8 mouse cellular contexts compared by ENCODE assay signal in the genomic region with DNA sequence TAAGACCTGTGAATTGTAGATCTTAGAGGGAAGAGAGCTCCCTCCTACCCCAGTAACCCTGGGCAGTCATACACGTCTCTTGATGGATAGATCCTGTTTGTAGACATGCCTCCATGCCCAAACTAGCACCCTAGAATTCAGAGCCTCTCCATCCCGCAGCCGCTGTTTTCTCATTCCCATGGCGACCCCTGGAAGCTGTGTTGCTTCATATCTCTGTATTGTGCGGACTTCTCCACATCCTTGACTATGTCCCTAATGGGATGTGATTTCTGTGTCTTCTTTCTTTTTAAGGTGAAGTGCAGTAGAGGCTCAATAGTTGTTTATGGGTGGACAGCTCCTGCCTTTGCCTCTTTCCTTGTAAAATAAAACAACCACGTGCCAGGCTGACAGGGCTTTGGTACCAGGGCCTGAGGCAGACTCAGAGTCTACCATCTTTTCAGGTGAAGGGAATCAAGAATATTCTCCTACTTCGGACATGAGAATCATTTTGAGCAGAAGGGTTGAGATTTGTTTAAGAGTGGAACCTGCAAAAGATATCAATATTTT. TPM values are rescaled to one million over a fixed set of nuclear protein-coding genes. Genes with fewer than 3 reads are reported as not detected.
DNase-seq lines count a peak whose midpoint lies in the region; ATAC-seq and TF ChIP-seq lines count a peak whose summit lies in the region.

No protein-coding gene starts in this region.

- H3K4me3 ChIP-seq in heart, embryonic 13.5 days, result peak overlapping the region; percentile 58
- H3K4me3 ChIP-seq in ES-E14 (ENCODE audit: insufficient read depth in 1 of 2, low read depth in 1 of 2, low read length in 2 of 2, poor library complexity in 1 of 2, severe bottlenecking in 1 of 2), result peak overlapping the region; percentile 56 to 70; a peak in 2 of 4 replicates
- peak overlapping the region; percentile 59; the same call in 1 of the 2 replicates for H3K4me3 ChIP-seq in forebrain, postnatal 0 days (ENCODE audit: low read depth, low read length)
- H3K4me3 ChIP-seq in macrophage (ENCODE audit: inconsistent target), result peak overlapping the region; percentile 51; the same call in 1 of the 2 replicates

- in situ Hi-C loops in ES-E14 (cut with MboI; ENCODE audit: low sequenced_read_pairs in 2 of 2, unreplicated experiment in 2 of 2), result no loop called here

- H3K79me2 ChIP-seq in macrophage (ENCODE audit: inconsistent target), result no peaks in the 10 kb centered on the region; the same call in 1 of the 2 replicates

- peaks cover 41% of the 10 kb centered on the region for H3K4me1 ChIP-seq in heart, embryonic 13.5 days
- peaks cover 0 to 7% of the 10 kb centered on the region in 2 experiments; a peak in 2 of 4 replicates for H3K4me1 ChIP-seq in ES-E14 (ENCODE audit: control insufficient read depth in 2 of 2, insufficient read depth in 2 of 2, low read length in 2 of 2, poor library complexity in 1 of 2)
- H3K4me1 ChIP-seq in forebrain, postnatal 0 days (ENCODE audit: insufficient read depth), result peaks cover 17% of the 10 kb centered on the region

- peak overlapping the region; percentile 94 for H3K9ac ChIP-seq in heart, embryonic 13.5 days
- H3K9ac ChIP-seq in ES-E14 (ENCODE audit: insufficient read depth, low read depth, low read length, poor library complexity, severe bottlenecking), result peak overlapping the region; percentile 27; the same call in 1 of the 2 replicates
- H3K9ac ChIP-seq in forebrain, postnatal 0 days, result peak overlapping the region; percentile 53; the same call in 1 of the 2 replicates

- no peaks in the 10 kb centered on the region for H3K27me3 ChIP-seq in heart, embryonic 13.5 days (replicated peaks)
- no peaks in the 10 kb centered on the region for H3K27me3 ChIP-seq in forebrain, postnatal 0 days (ENCODE audit: insufficient read depth, low read length)

- no peaks in the 10 kb centered on the region for H3K9me3 ChIP-seq in heart, embryonic 13.5 days
- H3K9me3 ChIP-seq in ES-E14 (ENCODE audit: control insufficient read depth, insufficient read depth, low read depth, low read length), result no peaks in the 10 kb centered on the region
- no peaks in the 10 kb centered on the region for H3K9me3 ChIP-seq in forebrain, postnatal 0 days (ENCODE audit: low read length)

- no peak for TF ChIP-seq CTCF in forebrain, postnatal 0 days (IDR thresholded peaks at IDR 0.05; ENCODE audit: low read depth)

- no peaks in the 10 kb centered on the region for H3K36me3 ChIP-seq in heart, embryonic 13.5 days
- no peaks in the 10 kb centered on the region for H3K36me3 ChIP-seq in ES-E14 (ENCODE audit: control insufficient read depth, insufficient read depth, low read length, poor library complexity, severe bottlenecking)
- H3K36me3 ChIP-seq in forebrain, postnatal 0 days (ENCODE audit: insufficient read depth), result no peaks in the 10 kb centered on the region
- no peaks in the 10 kb centered on the region for H3K36me3 ChIP-seq in macrophage (ENCODE audit: inconsistent target)

- ATAC-seq in heart, embryonic 13.5 days (ENCODE audit: extremely low read depth, insufficient number of reproducible peaks, low FRiP score, low TSS enrichment), result no peak
- no peak for ATAC-seq in forebrain, postnatal 0 days

- peak overlapping the region; percentile 96 for H3K27ac ChIP-seq in heart, embryonic 13.5 days (replicated peaks)
- H3K27ac ChIP-seq in ES-E14 (ENCODE audit: insufficient read depth, low read depth, low read length, poor library complexity, severe bottlenecking) (no peak overlapping the region; the same call in 1 of the 2 replicates), macrophage (peak overlapping the region; percentile 95)
- H3K27ac ChIP-seq in forebrain, postnatal 0 days (ENCODE audit: low read depth, low read length), result peak overlapping the region; percentile 98

- peak overlapping the region; percentile 85 for H3K4me2 ChIP-seq in heart, embryonic 13.5 days
- H3K4me2 ChIP-seq in forebrain, postnatal 0 days (ENCODE audit: low read depth), result peak overlapping the region; percentile 73

- 72% methylated on average over 7 of the region's 7 CpGs for WGBS in heart, embryonic 13.5 days
- 65% methylated on average over 7 of the region's 7 CpGs for WGBS in forebrain, postnatal 0 days
- WGBS in macrophage (ENCODE audit: missing documents), result 71% methylated on average over 7 of the region's 7 CpGs

- DNase-seq in heart, adult 9 months (ENCODE audit: low spot score in 2 of 2), result no peak
- no peak for DNase-seq in ES-E14 (ENCODE audit: low read depth, low spot score)
- no peak for DNase-seq in forebrain, postnatal 0 days
- no peak for DNase-seq in spleen, adult 12 weeks (ENCODE audit: low spot score)
- no peak for DNase-seq in adrenal gland, adult 2 months
- DNase-seq in right cerebral cortex, adult 18-20 months, result no peak

TF ChIP-seq in ES-E14, 5 proteins besides CTCF, POLR2A, EP300 and RAD21:
- TF ChIP-seq ZNF384 (IDR thresholded peaks at IDR 0.05; ENCODE audit: low read depth, low read length), result no peak

RNA-seq across cellular contexts. Expression of a gene that starts 1.4 kb away (rescaled TPM):
- 3.9 and 5.4 TPM in 2 replicates for polyA plus RNA-seq in heart, embryonic 13.5 days (2015; fragmentation: Nextera tagmentation; extraction: Ambion mirVana)
- 46.0 TPM in 2 replicates for total RNA-seq in ES-E14 (2012; rRNA removed)
- total RNA-seq in forebrain, postnatal 0 days (2014; rRNA removed), result 52.8 and 60.5 TPM in 2 replicates
- polyA plus RNA-seq in forebrain, postnatal 0 days (2015; fragmentation: Nextera tagmentation; extraction: Ambion mirVana), result 3.5 and 5.1 TPM in 2 replicates
- total RNA-seq in macrophage (2018; cell fraction: chromatin; rRNA removed), result 10 to 100 TPM in 7 of 26 experiments, 1 to 10 TPM in 19; 1.6 to 32.3 (median 3.5) TPM
- 10 to 100 TPM in 8 of 26 experiments, 1 to 10 TPM in 18; 2.0 to 18.5 (median 6.1) TPM for total RNA-seq in macrophage (2018; cell fraction: cytosol; rRNA removed)
- 10 to 100 TPM in 10 of 26 experiments, 1 to 10 TPM in 16; 2.0 to 52.7 (median 8.6) TPM for total RNA-seq in macrophage (2018; cell fraction: nucleus; rRNA removed)
- 0.30 to 0.62 TPM in 2 of 3 replicates, not detected in the other for polyA plus RNA-seq in macrophage (2018)
- 10 to 100 TPM; 15.2 to 26.7 TPM for total RNA-seq in adrenal gland, adult 2 months (2021)
- 2.7 and 2.8 TPM in 2 replicates for polyA plus RNA-seq in adrenal gland, adult 2 months (2012; rRNA removed)

RNA-seq across cellular contexts. Expression of a gene that starts 4.0 kb away (rescaled TPM):
- polyA plus RNA-seq in heart, embryonic 13.5 days (2015; fragmentation: Nextera tagmentation; extraction: Ambion mirVana), result 28.3 and 29.4 TPM in 2 replicates
- total RNA-seq in ES-E14 (2012; rRNA removed), result 806 and 880 TPM in 2 replicates
- 400 and 545 TPM in 2 replicates for total RNA-seq in forebrain, postnatal 0 days (2014; rRNA removed)
- polyA plus RNA-seq in forebrain, postnatal 0 days (2015; fragmentation: Nextera tagmentation; extraction: Ambion mirVana), result 9.4 and 9.7 TPM in 2 replicates
- total RNA-seq in macrophage (2018; cell fraction: chromatin; rRNA removed), result 10 to 100 TPM in 13 of 26 experiments, 1 to 10 TPM in 10, not detected in 3; 1.8 to 70.3 (median 11.4) TPM
- 100 to 1,000 TPM in 2 of 26 experiments, 10 to 100 TPM in 23, 1 to 10 TPM in 1; 3.3 to 121 (median 38.4) TPM for total RNA-seq in macrophage (2018; cell fraction: cytosol; rRNA removed)
- total RNA-seq in macrophage (2018; cell fraction: nucleus; rRNA removed), result 10 to 100 TPM in 16 of 26 experiments, 1 to 10 TPM in 10; 2.0 to 65.6 (median 12.7) TPM
- polyA plus RNA-seq in macrophage (2018), result not detected in 3 replicates
- total RNA-seq in adrenal gland, adult 2 months (2021), result 10 to 100 TPM; 50.8 to 65.4 TPM
- 30.9 and 38.0 TPM in 2 replicates for polyA plus RNA-seq in adrenal gland, adult 2 months (2012; rRNA removed)

RNA-seq across cellular contexts. Expression of a gene that starts 5.1 kb away (rescaled TPM):
- 3.3 and 5.9 TPM in 2 replicates for polyA plus RNA-seq in heart, embryonic 13.5 days (2015; fragmentation: Nextera tagmentation; extraction: Ambion mirVana)
- total RNA-seq in ES-E14 (2012; rRNA removed), result 1,985 and 2,453 TPM in 2 replicates
- 181 and 278 TPM in 2 replicates for total RNA-seq in forebrain, postnatal 0 days (2014; rRNA removed)
- polyA plus RNA-seq in forebrain, postnatal 0 days (2015; fragmentation: Nextera tagmentation; extraction: Ambion mirVana), result 0.62 and 1.4 TPM in 2 replicates
- 10 to 100 TPM in 12 of 26 experiments, 1 to 10 TPM in 4, not detected in 10; 4.5 to 55.2 (median 15.6) TPM for total RNA-seq in macrophage (2018; cell fraction: chromatin; rRNA removed)
- total RNA-seq in macrophage (2018; cell fraction: cytosol; rRNA removed), result 10 to 100 TPM in 25 of 26 experiments, 1 to 10 TPM in 1; 4.5 to 64.0 (median 22.6) TPM
- total RNA-seq in macrophage (2018; cell fraction: nucleus; rRNA removed), result 10 to 100 TPM in 12 of 26 experiments, 1 to 10 TPM in 11, not detected in 3; 3.3 to 98.4 (median 11.5) TPM
- not detected in 3 replicates for polyA plus RNA-seq in macrophage (2018)
- 10 to 100 TPM; 61.7 to 85.5 TPM for total RNA-seq in adrenal gland, adult 2 months (2021)
- polyA plus RNA-seq in adrenal gland, adult 2 months (2012; rRNA removed), result 0.93 TPM in 1 of 2 replicates, not detected in the other

RNA-seq across cellular contexts. Expression of a gene that starts 18.0 kb away (rescaled TPM):
- polyA plus RNA-seq in heart, embryonic 13.5 days (2015; fragmentation: Nextera tagmentation; extraction: Ambion mirVana), result 0.24 and 0.46 TPM in 2 replicates
- not detected in 2 replicates for total RNA-seq in ES-E14 (2012; rRNA removed)
- total RNA-seq in forebrain, postnatal 0 days (2014; rRNA removed), result not detected in 2 replicates
- not detected in 2 replicates for polyA plus RNA-seq in forebrain, postnatal 0 days (2015; fragmentation: Nextera tagmentation; extraction: Ambion mirVana)
- not detected for total RNA-seq in macrophage (2018; cell fraction: chromatin; rRNA removed)
- 10 to 100 TPM in 4 of 26 experiments, 1 to 10 TPM in 20, under 1 TPM in 2; 0.26 to 13.9 (median 5.0) TPM for total RNA-seq in macrophage (2018; cell fraction: cytosol; rRNA removed)
- total RNA-seq in macrophage (2018; cell fraction: nucleus; rRNA removed), result 1 to 10 TPM in 4 of 26 experiments, under 1 TPM in 2, not detected in 20; 0.60 to 8.0 (median 2.2) TPM
- polyA plus RNA-seq in macrophage (2018), result 1.7 to 8.5 TPM (median 4.8 TPM) in 3 replicates
- total RNA-seq in adrenal gland, adult 2 months (2021), result 1 to 10 TPM in 1 of 2 experiments, not detected in 1; 2.0 TPM
- not detected in 2 replicates for polyA plus RNA-seq in adrenal gland, adult 2 months (2012; rRNA removed)

RNA-seq across cellular contexts. Expression of a gene that starts 19.2 kb away (rescaled TPM):
- 10.6 and 16.1 TPM in 2 replicates for polyA plus RNA-seq in heart, embryonic 13.5 days (2015; fragmentation: Nextera tagmentation; extraction: Ambion mirVana)
- total RNA-seq in ES-E14 (2012; rRNA removed), result 2,311 and 3,075 TPM in 2 replicates
- total RNA-seq in forebrain, postnatal 0 days (2014; rRNA removed), result 906 and 1,412 TPM in 2 replicates
- polyA plus RNA-seq in forebrain, postnatal 0 days (2015; fragmentation: Nextera tagmentation; extraction: Ambion mirVana), result 14.2 and 23.3 TPM in 2 replicates
- 10 to 100 TPM in 9 of 26 experiments, 1 to 10 TPM in 12, not detected in 5; 2.2 to 49.3 (median 9.8) TPM for total RNA-seq in macrophage (2018; cell fraction: chromatin; rRNA removed)
- 100 to 1,000 TPM in 4 of 26 experiments, 10 to 100 TPM in 22; 24.8 to 148 (median 55.9) TPM for total RNA-seq in macrophage (2018; cell fraction: cytosol; rRNA removed)
- 10 to 100 TPM in 20 of 26 experiments, 1 to 10 TPM in 5, not detected in 1; 2.6 to 72.1 (median 24.1) TPM for total RNA-seq in macrophage (2018; cell fraction: nucleus; rRNA removed)
- 24.8 to 42.2 TPM (median 31.8 TPM) in 3 replicates for polyA plus RNA-seq in macrophage (2018)
- total RNA-seq in adrenal gland, adult 2 months (2021), result 10 to 100 TPM in 1 of 2 experiments, not detected in 1; 21.4 TPM
- polyA plus RNA-seq in adrenal gland, adult 2 months (2012; rRNA removed), result 503 and 643 TPM in 2 replicates

Comparison
In these comparisons a context has a peak if more than half of its experiments do, and no peak if none do; other contexts are left out.
1. H3K9ac ChIP-seq: peak in every context shown above with its lines; median percentile 94 in heart, embryonic 13.5 days; 53 in forebrain, postnatal 0 days; 27 in ES-E14.